Mouse (Mus musculus) gastrocnemius, adult 2 months (tissue): ENCODE measurements at regions not wholly inside any gene's neighbourhood (a gene's known extent, or its start where the extent isn't known, plus 50 kb on each side); places are given as distances from the start of the nearest gene placed in this dataset.

Source experiments
- DNase-seq: peaks from one replicate; pipeline ENCODE4 v3.0.0; 2022
- H3K27ac ChIP-seq: fragments of 200-600 bp; 2 replicates; pipeline ENCODE4 v1.8.1; 2022; ENCODE audit warnings: mild to moderate bottlenecking
- H3K4me3 ChIP-seq: fragments of 200-600 bp; 2 replicates; pipeline ENCODE4 v1.8.1; 2022; ENCODE audit warnings: mild to moderate bottlenecking, moderate library complexity
- CTCF ChIP-seq: fragments of 200-600 bp; IDR thresholded peaks from 2 replicates; pipeline ENCODE4 v1.8.1; 2022; ENCODE audit warnings: antibody characterized with exemption, mild to moderate bottlenecking, moderate library complexity
- intact Hi-C: fragments of 180-260 bp; cut with DNase I; formaldehyde crosslinking; loops from one replicate; pipeline ENCODE4 v1.15.1; 2025

DNA sequence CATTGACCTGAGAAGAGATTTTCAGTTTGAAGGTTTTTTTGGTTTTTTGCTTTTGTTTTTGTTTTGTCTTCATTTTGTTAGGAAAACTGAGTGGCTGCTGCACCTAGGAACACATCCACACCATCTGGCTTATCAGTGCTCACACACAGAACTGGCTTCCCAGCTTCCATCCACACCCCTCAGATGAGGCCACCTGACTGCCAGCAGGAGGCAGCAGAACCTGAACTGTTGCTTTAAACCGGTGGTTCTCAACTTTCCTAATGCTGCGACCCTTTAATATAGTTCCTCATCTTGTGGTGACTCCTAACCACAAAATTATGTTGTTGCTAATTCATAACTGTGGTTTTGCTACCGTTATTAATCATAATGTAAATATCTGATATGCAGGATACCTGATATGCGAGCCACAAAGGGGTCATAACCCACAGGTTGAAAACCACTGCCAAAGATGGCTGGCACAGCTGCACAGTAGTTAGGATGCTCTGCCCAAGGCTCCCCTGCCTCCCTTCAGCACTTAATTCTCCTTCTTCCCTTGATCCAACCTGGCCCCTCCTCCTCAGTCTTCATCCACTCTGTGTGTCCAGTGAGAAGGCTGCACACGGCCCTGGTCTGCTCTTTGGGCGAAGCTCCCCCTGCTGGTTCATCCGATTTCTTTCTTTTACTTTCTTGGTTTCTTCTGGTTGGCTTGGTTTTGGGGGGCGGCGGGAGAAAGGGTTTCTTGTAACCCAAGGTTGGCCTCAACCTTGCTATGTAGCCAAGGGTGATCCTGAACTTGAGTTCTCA, 126.5 kb downstream of the Il20rb start:
- Histone ChIP-seq H3K27ac (no peak overlapping the region), H3K4me3 (no peak overlapping the region)
- DNase-seq, result no peak
- peak; percentile 26; the same call in 1 of the 2 replicates for TF ChIP-seq CTCF
- intact Hi-C loops, result no loop called here

- TF ChIP-seq CTCF, result no peak
- Histone ChIP-seq H3K4me3 (no peak overlapping the region), H3K27ac (no peak overlapping the region)
- intact Hi-C loops, result no loop called here
- no peak for DNase-seq
These were observed 129.0 kb downstream of the Il20rb start for GRCm38 (mm10) chr9:100357553-100357952.

DNA sequence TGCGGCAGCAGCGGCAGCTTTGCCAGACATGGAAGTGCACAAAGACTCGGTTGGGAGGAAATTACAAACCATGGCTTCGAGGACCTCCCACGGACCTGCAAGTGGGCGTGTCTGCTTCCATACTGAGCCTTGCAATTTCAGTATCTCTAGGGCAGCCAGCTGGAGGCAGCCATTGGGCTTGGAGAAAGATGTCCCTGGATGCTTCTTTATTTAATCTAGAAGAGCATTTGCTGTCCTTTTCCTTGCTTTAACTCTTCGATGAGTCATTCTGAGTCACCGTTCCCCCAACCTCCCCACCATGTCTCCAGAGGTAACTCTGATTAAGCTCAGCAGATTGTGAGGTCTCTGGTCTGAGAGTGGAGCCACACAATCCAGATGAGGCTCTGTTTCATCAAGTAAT, 145.8 kb downstream of the Il20rb start:
- TF ChIP-seq CTCF, result no peak
- no peak for DNase-seq
- Histone ChIP-seq H3K4me3 (no peak overlapping the region), H3K27ac (no peak overlapping the region)
- intact Hi-C loops, result no loop called here

- no peak for TF ChIP-seq CTCF
- Histone ChIP-seq H3K27ac (no peak overlapping the region), H3K4me3 (no peak overlapping the region)
- intact Hi-C loops, result no loop called here
- DNase-seq, result no peak
These were observed 178.8 kb downstream of the Il20rb start for GRCm38 (mm10) chr9:100307765-100308164.

GRCm38 (mm10) chr9:100307364-100307763, 179.2 kb downstream of the Il20rb start:
- no peak overlapping the region for H3K4me3 ChIP-seq
- DNase-seq, result no peak
- intact Hi-C loops, result no loop called here
- H3K27ac ChIP-seq, result no peak overlapping the region
- no peak for TF ChIP-seq CTCF

GRCm38 (mm10) chr9:100303762-100304161, 182.8 kb downstream of the Il20rb start:
- no peak overlapping the region for H3K27ac ChIP-seq
- intact Hi-C loops, result no loop called here
- DNase-seq, result no peak
- no peak overlapping the region for H3K4me3 ChIP-seq
- TF ChIP-seq CTCF, result no peak

- Histone ChIP-seq H3K27ac (no peak overlapping the region), H3K4me3 (no peak overlapping the region)
- peak; percentile 40 for TF ChIP-seq CTCF
- no peak for DNase-seq
- intact Hi-C loops, result no loop called here
These were observed 185.0 kb downstream of the Il20rb start for GRCm38 (mm10) chr9:100301613-100302012.

- no peak overlapping the region for H3K27ac ChIP-seq
- intact Hi-C loops, result no loop called here
- no peak for DNase-seq
- H3K4me3 ChIP-seq, result no peak overlapping the region
- no peak for TF ChIP-seq CTCF
These were observed 209.2 kb downstream of the Il20rb start for GRCm38 (mm10) chr9:100277361-100277760.

DNA sequence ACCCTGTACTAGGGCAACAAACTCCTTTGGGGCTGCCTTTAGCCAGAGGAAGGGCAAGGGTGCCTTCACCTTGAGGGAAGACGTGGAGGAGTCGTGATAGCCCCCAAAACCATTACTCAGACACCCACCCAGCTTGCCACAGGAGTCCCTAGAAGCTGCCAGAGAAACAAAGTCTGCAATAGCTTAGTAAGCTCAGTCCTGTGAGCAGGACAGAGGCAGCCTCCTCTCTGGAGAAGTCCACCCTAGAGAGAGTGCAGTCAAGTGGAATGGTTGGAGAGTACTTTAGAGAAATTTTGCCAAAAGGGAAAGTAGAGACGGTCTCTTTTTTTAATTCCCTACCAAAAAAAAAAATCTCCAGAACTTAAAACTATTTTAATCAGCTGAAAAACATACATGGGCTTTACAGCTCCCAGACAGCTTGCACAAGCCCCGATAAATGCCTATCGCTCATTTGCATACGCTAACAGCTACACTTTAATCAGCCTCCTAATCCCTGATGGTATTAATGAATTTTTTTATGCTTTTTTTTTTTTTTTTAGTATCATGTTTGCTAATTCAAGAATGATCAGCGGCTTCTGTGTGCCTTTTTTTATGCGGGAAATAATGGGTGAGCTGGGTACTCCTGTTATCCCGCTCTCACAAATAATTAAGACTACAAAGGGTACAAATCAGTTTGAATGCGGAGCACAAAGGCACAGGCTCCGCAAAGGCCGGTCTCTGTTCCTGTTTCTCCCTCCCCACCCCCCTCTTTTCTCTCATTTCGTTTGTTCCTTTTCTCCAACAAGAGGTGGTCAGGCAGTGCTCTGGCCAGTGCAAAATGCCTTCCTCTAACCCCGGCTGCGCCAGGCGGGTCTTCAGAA, 219.8 kb downstream of the Il20rb start:
- intact Hi-C loops, result no loop called here
- no peak overlapping the region for H3K27ac ChIP-seq
- no peak for DNase-seq
- H3K4me3 ChIP-seq, result no peak overlapping the region
- TF ChIP-seq CTCF, result no peak

DNA sequence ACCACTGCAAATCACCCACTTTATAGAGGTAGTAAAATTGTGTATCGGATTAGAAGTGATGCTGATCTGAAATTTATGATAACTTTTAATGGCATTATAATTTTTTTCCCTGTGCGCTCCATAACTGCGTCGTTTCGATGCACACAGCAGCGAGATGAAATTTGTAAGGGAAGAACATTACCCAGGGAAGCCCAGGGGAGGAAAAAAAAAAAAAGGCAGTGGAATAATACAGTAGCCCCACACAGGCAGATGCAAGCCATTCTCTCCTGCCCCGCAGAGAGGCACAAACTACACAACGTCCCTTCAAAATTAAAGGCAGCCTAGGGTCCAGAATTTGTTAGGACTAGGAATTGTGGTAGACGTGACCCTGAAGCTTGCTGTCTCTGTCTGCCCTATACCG, 234.2 kb downstream of the Il20rb start:
- TF ChIP-seq CTCF, result no peak
- intact Hi-C loops, result no loop called here
- no peak for DNase-seq
- no peak overlapping the region for H3K27ac ChIP-seq
- H3K4me3 ChIP-seq, result no peak overlapping the region
